Mouse (Mus musculus) stomach, postnatal 0 days (tissue): ENCODE data around the gene Ap1g1. TPM values are rescaled to one million over a fixed set of nuclear protein-coding genes. Genes with fewer than 3 reads are reported as not detected.

ENCODE experiments used
- ATAC-seq: fragments of 200-750 bp; cut with Nextera tagmentation; 2 replicates; pipeline ENCODE4 v1.8.0; 2017; ENCODE audit not compliant: low FRiP score, low TSS enrichment
- DNase-seq: peaks from one replicate; pipeline ENCODE4 v3.0.0-alpha.2; 2016; ENCODE audit warnings: low spot score
- H3K27ac ChIP-seq: fragments of 300-500 bp; sonication (generic); replicated peaks from 2 replicates; pipeline ENCODE4 v1.5.1; 2014; ENCODE audit warnings: mild to moderate bottlenecking, control low read depth
- H3K27me3 ChIP-seq: fragments of 300-500 bp; sonication (generic); 2 replicates; pipeline ENCODE4 v1.6.1; 2014; ENCODE audit warnings: low read length; ENCODE audit not compliant: control insufficient read depth, insufficient read depth
- H3K36me3 ChIP-seq: fragments of 300-500 bp; sonication (generic); 2 replicates; pipeline ENCODE4 v1.6.1; 2014; ENCODE audit warnings: low read length, mixed read lengths; ENCODE audit not compliant: control insufficient read depth, insufficient read depth
- H3K4me1 ChIP-seq: fragments of 300-500 bp; sonication (generic); replicated peaks from 2 replicates; pipeline ENCODE4 v1.6.1; 2014; ENCODE audit warnings: antibody characterized with exemption; ENCODE audit not compliant: control insufficient read depth, insufficient read depth
- H3K4me2 ChIP-seq: fragments of 300-500 bp; sonication (generic); replicated peaks from 2 replicates; pipeline ENCODE4 v1.6.1; 2014; ENCODE audit warnings: low read depth, mild to moderate bottlenecking, control low read depth, moderate library complexity
- H3K4me3 ChIP-seq: fragments of 300-500 bp; sonication (generic); 2 replicates; pipeline ENCODE4 v1.5.1; 2014; ENCODE audit warnings: low read depth, low read length, control low read depth
- H3K9ac ChIP-seq: fragments of 300-500 bp; sonication (generic); 2 replicates; pipeline ENCODE4 v1.6.1; 2014; ENCODE audit warnings: mild to moderate bottlenecking, low read length, control low read depth, mixed read lengths
- H3K9me3 ChIP-seq: fragments of 300-500 bp; sonication (generic); 2 replicates; pipeline ENCODE4 v1.6.1; 2016; ENCODE audit warnings: low read length; ENCODE audit not compliant: control insufficient read depth
- CTCF ChIP-seq: IDR thresholded peaks from 2 replicates; pipeline ENCODE4 v1.5.1; 2016; ENCODE audit warnings: antibody characterized with exemption, low read depth, mild to moderate bottlenecking, moderate library complexity
- EP300 ChIP-seq: optimal IDR thresholded peaks from 2 replicates; pipeline ENCODE3; 2016; ENCODE audit warnings: antibody characterized with exemption
- whole genome bisulfite sequencing: fragments of 180-500 bp; shearing (Covaris S2); extraction: QIAGEN DNeasy Blood & Tissue Kit; methylation state at CpG from one replicate; pipeline ENCODE4 v1.1.7; 2014; 5-methylcytosine and 5-hydroxymethylcytosine counted together
- polyA plus RNA-seq: library from polyadenylated mRNA; unstranded; fragments of >200 nt; fragmentation: Nextera tagmentation; extraction: Ambion mirVana; gene quantifications from 2 replicates; pipeline ENCODE4 v1.2.1, GENCODE M21; 2015

The Ap1g1 gene
- polyA plus RNA-seq, 1 experiment from 2014 or later, result 20.2 TPM

GRCm38 (mm10) chr8:109756849-109757248 lies 21.5 kb upstream of the Ap1g1 start:
- DNase-seq, result no peak
- 75% methylated on average over 3 of the region's 3 CpGs for WGBS

GRCm38 (mm10) chr8:109759426-109759825 lies 18.9 kb upstream of the Ap1g1 start:
- H3K4me3 ChIP-seq, result no peak overlapping the region
- no peaks in the 10 kb centered on the region for H3K36me3 ChIP-seq
- no peaks in the 10 kb centered on the region for H3K9me3 ChIP-seq
- DNase-seq (no peak), ATAC-seq (no peak)
- H3K9ac ChIP-seq, result no peak overlapping the region
- H3K4me2 ChIP-seq, result no peak overlapping the region
- H3K27me3 ChIP-seq, result no peaks in the 10 kb centered on the region
- H3K27ac ChIP-seq, result no peak overlapping the region
- WGBS, result 82% methylated on average over 7 of the region's 7 CpGs
- no peaks in the 10 kb centered on the region for H3K4me1 ChIP-seq
- TF ChIP-seq EP300 (no peak), CTCF (no peak)

More at GRCm38 (mm10) chr8:109756849-109757248, 21.5 kb upstream of the Ap1g1 start:
- no peak overlapping the region for H3K4me3 ChIP-seq
- TF ChIP-seq CTCF (no peak), EP300 (no peak)
- no peaks in the 10 kb centered on the region for H3K9me3 ChIP-seq
- no peak overlapping the region for H3K9ac ChIP-seq
- no peak for ATAC-seq
- no peak overlapping the region for H3K4me2 ChIP-seq
- H3K27ac ChIP-seq, result no peak overlapping the region
- no peaks in the 10 kb centered on the region for H3K27me3 ChIP-seq
- H3K4me1 ChIP-seq, result no peaks in the 10 kb centered on the region
- H3K36me3 ChIP-seq, result no peaks in the 10 kb centered on the region

- ATAC-seq, result no peak
- Histone ChIP-seq H3K4me1 (no peaks in the 10 kb centered on the region), H3K9ac (no peak overlapping the region), H3K9me3 (no peaks in the 10 kb centered on the region), H3K4me3 (no peak overlapping the region), H3K27ac (no peak overlapping the region), H3K36me3 (no peaks in the 10 kb centered on the region), H3K4me2 (no peak overlapping the region), H3K27me3 (no peaks in the 10 kb centered on the region)
- TF ChIP-seq EP300 (no peak), CTCF (no peak)
- 53% methylated on average over 1 of the region's 1 CpGs for WGBS
- no peak for DNase-seq
These were observed 18.1 kb upstream of the Ap1g1 start for GRCm38 (mm10) chr8:109760221-109760620.

GRCm38 (mm10) chr8:109764031-109764430 lies 14.3 kb upstream of the Ap1g1 start:
- no peaks in the 10 kb centered on the region for H3K36me3 ChIP-seq
- H3K4me2 ChIP-seq, result no peak overlapping the region
- no peak overlapping the region for H3K27ac ChIP-seq
- H3K9me3 ChIP-seq, result no peaks in the 10 kb centered on the region
- no peak for ATAC-seq
- H3K27me3 ChIP-seq, result no peaks in the 10 kb centered on the region
- DNase-seq, result no peak
- no peak overlapping the region for H3K9ac ChIP-seq
- H3K4me1 ChIP-seq, result no peaks in the 10 kb centered on the region
- H3K4me3 ChIP-seq, result no peak overlapping the region
- 80% methylated on average over 6 of the region's 6 CpGs for WGBS
- TF ChIP-seq EP300, result no peak
- TF ChIP-seq CTCF, result no peak

- TF ChIP-seq EP300 (no peak), CTCF (no peak)
- no peak overlapping the region for H3K9ac ChIP-seq
- no peak for ATAC-seq
- no peaks in the 10 kb centered on the region for H3K9me3 ChIP-seq
- no peak overlapping the region for H3K4me2 ChIP-seq
- H3K4me3 ChIP-seq, result no peak overlapping the region
- no peaks in the 10 kb centered on the region for H3K27me3 ChIP-seq
- H3K27ac ChIP-seq, result no peak overlapping the region
- H3K4me1 ChIP-seq, result no peaks in the 10 kb centered on the region
- WGBS, result 58% methylated on average over 7 of the region's 7 CpGs
- H3K36me3 ChIP-seq, result no peaks in the 10 kb centered on the region
- DNase-seq, result no peak
These were observed 12.3 kb upstream of the Ap1g1 start for GRCm38 (mm10) chr8:109766081-109766480.

GRCm38 (mm10) chr8:109773154-109773553 lies 5.2 kb upstream of the Ap1g1 start:
- no peak overlapping the region for H3K4me2 ChIP-seq
- 31% methylated on average over 3 of the region's 3 CpGs for WGBS

More at GRCm38 (mm10) chr8:109773154-109773553, 5.2 kb upstream of the Ap1g1 start:
- no peak for TF ChIP-seq EP300
- TF ChIP-seq CTCF, result no peak
- Histone ChIP-seq H3K4me1 (no peaks in the 10 kb centered on the region), H3K27me3 (no peaks in the 10 kb centered on the region), H3K9me3 (no peaks in the 10 kb centered on the region), H3K4me3 (no peak overlapping the region), H3K27ac (no peak overlapping the region), H3K9ac (no peak overlapping the region), H3K36me3 (no peaks in the 10 kb centered on the region)
- ATAC-seq (no peak), DNase-seq (no peak)
